Mouse (Mus musculus): ENCODE data around the gene Runx2. TPM values are rescaled to one million over a fixed set of nuclear protein-coding genes. Genes with fewer than 3 reads are reported as not detected.
A peak's percentile ranks its signal among the peaks of the same experiment; 100 is the strongest.

Gene Runx2
- polyA plus RNA-seq, 1 experiment = 9.8 TPM

GRCm38 (mm10) chr17:44738121-44738637, 76.4 kb downstream of the Runx2 start:
- Histone ChIP-seq H3K4me1 (ENCODE audit: control insufficient read depth, insufficient read depth, insufficient read length, low read length) (peaks cover 3% of the 10 kb centered on the region; the same call in 1 of the 2 replicates), H3K27me3 (ENCODE audit: control insufficient read depth, insufficient read depth, low read length) (peaks cover 39% of the 10 kb centered on the region), H3K36me3 (ENCODE audit: control insufficient read depth, insufficient read depth, low read length) (no peaks in the 10 kb centered on the region), H3K27ac (ENCODE audit: insufficient read depth, low read depth, low read length) (no peak overlapping the region), H3K4me3 (ENCODE audit: low read depth, low read length) (peak overlapping the region; percentile 41)
- WGBS = 11% methylated on average over 20 of the region's 22 CpGs
- TF ChIP-seq POLR2A (IDR thresholded peaks at IDR 0.05; ENCODE audit: low read depth, low read length) (no peak), CTCF (IDR thresholded peaks at IDR 0.05; ENCODE audit: extremely low read depth, insufficient read length, insufficient replicate concordance, low read depth, low read length) (no peak)

GRCm38 (mm10) chr17:44737275-44738120, 77.1 kb downstream of the Runx2 start:
- no peaks in the 10 kb centered on the region for H3K36me3 ChIP-seq (ENCODE audit: control insufficient read depth, insufficient read depth, low read length)
- TF ChIP-seq POLR2A (IDR thresholded peaks at IDR 0.05; ENCODE audit: low read depth, low read length) (no peak), CTCF (IDR thresholded peaks at IDR 0.05; ENCODE audit: extremely low read depth, insufficient read length, insufficient replicate concordance, low read depth, low read length) (no peak)
- peaks cover 3% of the 10 kb centered on the region; the same call in 1 of the 2 replicates for H3K4me1 ChIP-seq (ENCODE audit: control insufficient read depth, insufficient read depth, insufficient read length, low read length)
- H3K27ac ChIP-seq (ENCODE audit: insufficient read depth, low read depth, low read length) = no peak overlapping the region
- peak overlapping the region; percentile 41 for H3K4me3 ChIP-seq (ENCODE audit: low read depth, low read length)
- H3K27me3 ChIP-seq (ENCODE audit: control insufficient read depth, insufficient read depth, low read length) = peaks cover 39% of the 10 kb centered on the region
- WGBS = 7% methylated on average over 33 of the region's 33 CpGs

- peaks cover 3% of the 10 kb centered on the region; the same call in 1 of the 2 replicates for H3K4me1 ChIP-seq (ENCODE audit: control insufficient read depth, insufficient read depth, insufficient read length, low read length)
- WGBS = under 1% methylated on average over 73 of the region's 73 CpGs
- H3K27me3 ChIP-seq (ENCODE audit: control insufficient read depth, insufficient read depth, low read length) = peaks cover 39% of the 10 kb centered on the region
- no peak for TF ChIP-seq POLR2A (IDR thresholded peaks at IDR 0.05; ENCODE audit: low read depth, low read length)
- peak overlapping the region; percentile 89 for H3K4me3 ChIP-seq (ENCODE audit: low read depth, low read length)
- no peaks in the 10 kb centered on the region for H3K36me3 ChIP-seq (ENCODE audit: control insufficient read depth, insufficient read depth, low read length)
- H3K27ac ChIP-seq (ENCODE audit: insufficient read depth, low read depth, low read length) = peak overlapping the region; percentile 68
Measured at GRCm38 (mm10) chr17:44735991-44736561, 78.5 kb downstream of the Runx2 start.

GRCm38 (mm10) chr17:44735223-44735990, 79.2 kb downstream of the Runx2 start:
- H3K4me1 ChIP-seq (ENCODE audit: control insufficient read depth, insufficient read depth, insufficient read length, low read length) = peaks cover 3% of the 10 kb centered on the region; the same call in 1 of the 2 replicates
- under 1% methylated on average over 62 of the region's 64 CpGs for WGBS
- peaks cover 39% of the 10 kb centered on the region for H3K27me3 ChIP-seq (ENCODE audit: control insufficient read depth, insufficient read depth, low read length)
- TF ChIP-seq CTCF (IDR thresholded peaks at IDR 0.05; ENCODE audit: extremely low read depth, insufficient read length, insufficient replicate concordance, low read depth, low read length) (no peak), POLR2A (IDR thresholded peaks at IDR 0.05; ENCODE audit: low read depth, low read length) (no peak)
- peak overlapping the region; percentile 89 for H3K4me3 ChIP-seq (ENCODE audit: low read depth, low read length)
- H3K27ac ChIP-seq (ENCODE audit: insufficient read depth, low read depth, low read length) = peak overlapping the region; percentile 68
- no peaks in the 10 kb centered on the region for H3K36me3 ChIP-seq (ENCODE audit: control insufficient read depth, insufficient read depth, low read length)

GRCm38 (mm10) chr17:44734501-44735222, 79.9 kb downstream of the Runx2 start:
- Histone ChIP-seq H3K36me3 (ENCODE audit: control insufficient read depth, insufficient read depth, low read length) (no peaks in the 10 kb centered on the region), H3K27ac (ENCODE audit: insufficient read depth, low read depth, low read length) (peak overlapping the region; percentile 59), H3K4me1 (ENCODE audit: control insufficient read depth, insufficient read depth, insufficient read length, low read length) (peaks cover 3% of the 10 kb centered on the region; the same call in 1 of the 2 replicates), H3K27me3 (ENCODE audit: control insufficient read depth, insufficient read depth, low read length) (peaks cover 39% of the 10 kb centered on the region), H3K4me3 (ENCODE audit: low read depth, low read length) (peak overlapping the region; percentile 89)
- 2% methylated on average over 48 of the region's 48 CpGs for WGBS
- TF ChIP-seq POLR2A (IDR thresholded peaks at IDR 0.05; ENCODE audit: low read depth, low read length) = no peak
- no peak for TF ChIP-seq CTCF (IDR thresholded peaks at IDR 0.05; ENCODE audit: extremely low read depth, insufficient read length, insufficient replicate concordance, low read depth, low read length)

GRCm38 (mm10) chr17:44733544-44734310, 80.9 kb downstream of the Runx2 start:
- Histone ChIP-seq H3K4me3 (ENCODE audit: low read depth, low read length) (peak overlapping the region; percentile 89), H3K27me3 (ENCODE audit: control insufficient read depth, insufficient read depth, low read length) (peaks cover 39% of the 10 kb centered on the region), H3K36me3 (ENCODE audit: control insufficient read depth, insufficient read depth, low read length) (no peaks in the 10 kb centered on the region), H3K27ac (ENCODE audit: insufficient read depth, low read depth, low read length) (0 out of 2 replicates have a peak overlapping the region, but pooled peaks have one; percentile 59), H3K4me1 (ENCODE audit: control insufficient read depth, insufficient read depth, insufficient read length, low read length) (peaks cover 3% of the 10 kb centered on the region; the same call in 1 of the 2 replicates)
- WGBS = 4% methylated on average over 23 of the region's 23 CpGs
- no peak for TF ChIP-seq CTCF (IDR thresholded peaks at IDR 0.05; ENCODE audit: extremely low read depth, insufficient read length, insufficient replicate concordance, low read depth, low read length)
- TF ChIP-seq POLR2A (IDR thresholded peaks at IDR 0.05; ENCODE audit: low read depth, low read length) = no peak
